Mouse (Mus musculus): ENCODE measurements around the gene Dxo. TPM values are rescaled to one million over a fixed set of nuclear protein-coding genes. Genes with fewer than 3 reads are reported as not detected.
A peak's percentile ranks its signal among the peaks of the same experiment; 100 is the strongest.
"Not testable (repeated sequence)": the region's sequence is repeated elsewhere in the genome, so short reads cannot be mapped to it uniquely, and the experiment has no call there.

Gene Dxo
- 36.1 and 45.8 TPM in 2 replicates for total RNA-seq (2017)

DNA sequence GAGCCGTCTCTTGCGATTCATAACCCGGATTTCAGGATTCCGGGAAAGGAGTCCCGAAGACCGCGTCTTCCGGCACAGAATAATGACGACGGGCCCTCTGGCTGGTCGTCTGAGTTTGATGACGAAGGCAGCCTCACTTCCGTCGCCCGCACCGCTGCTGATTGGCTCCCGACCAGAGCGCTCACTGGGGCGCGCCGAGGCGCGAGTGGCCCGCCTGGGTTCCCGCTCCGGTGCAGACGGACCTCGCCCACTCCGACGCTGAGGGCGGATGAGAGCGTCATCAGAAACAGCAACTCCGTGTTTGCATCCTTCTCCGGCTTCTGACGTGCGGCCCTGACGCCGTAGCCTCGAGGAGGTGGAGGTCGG is at the start of gene Dxo, which contains the start of gene Stk19:
Gene Dxo, plus strand, starts transcription at position 164 of the 366 bp plus-strand sequence.
Gene Stk19, minus strand, starts transcription at position 90 of the 366 bp plus-strand sequence.
- ATAC-seq (ENCODE audit: extremely low read depth, insufficient number of reproducible peaks, low FRiP score, poor library complexity, severe bottlenecking), result peak; percentile 86

DNA sequence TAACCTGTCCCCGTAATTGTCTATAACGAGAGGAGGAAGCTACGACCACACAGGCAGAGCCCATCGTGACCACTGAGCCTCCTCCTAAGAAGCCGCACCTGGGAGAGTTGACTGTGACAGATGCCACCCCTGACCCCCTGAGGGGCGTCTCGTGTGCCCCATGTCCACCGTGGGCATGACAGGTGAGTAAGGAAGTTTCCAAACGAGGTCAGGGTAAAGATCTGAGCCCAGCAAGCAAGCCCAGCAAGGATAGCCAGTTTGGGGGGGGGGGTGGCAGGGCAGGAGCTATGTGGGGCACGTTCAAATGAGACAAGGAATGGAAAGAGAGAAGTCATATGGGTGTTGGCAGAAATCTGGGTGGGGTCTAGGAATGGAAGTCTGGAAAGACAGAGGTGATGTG is 41.8 kb upstream of the Dxo start:
- no peak for ATAC-seq (ENCODE audit: extremely low read depth, insufficient number of reproducible peaks, low FRiP score, poor library complexity, severe bottlenecking)

DNA sequence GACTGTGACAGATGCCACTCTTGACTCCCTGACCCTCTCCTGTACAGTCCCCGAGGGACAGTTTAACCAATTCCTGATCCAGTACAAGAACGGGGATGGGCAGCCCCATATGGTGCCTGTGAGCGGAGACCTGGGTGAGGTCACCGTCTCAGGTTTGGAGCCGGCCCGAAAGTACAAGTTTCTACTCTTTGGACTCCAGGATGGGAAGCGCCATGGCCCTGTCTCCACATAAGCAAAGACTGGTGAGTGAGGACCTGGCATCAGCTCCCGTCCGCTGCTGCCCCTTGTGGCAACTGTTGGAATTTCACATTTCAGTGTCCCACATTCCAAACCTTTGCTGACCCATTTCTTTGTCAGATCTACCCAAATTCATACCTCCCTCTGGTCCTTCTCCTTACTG is 41.2 kb upstream of the Dxo start:
- no peak for ATAC-seq (ENCODE audit: extremely low read depth, insufficient number of reproducible peaks, low FRiP score, poor library complexity, severe bottlenecking)

DNA sequence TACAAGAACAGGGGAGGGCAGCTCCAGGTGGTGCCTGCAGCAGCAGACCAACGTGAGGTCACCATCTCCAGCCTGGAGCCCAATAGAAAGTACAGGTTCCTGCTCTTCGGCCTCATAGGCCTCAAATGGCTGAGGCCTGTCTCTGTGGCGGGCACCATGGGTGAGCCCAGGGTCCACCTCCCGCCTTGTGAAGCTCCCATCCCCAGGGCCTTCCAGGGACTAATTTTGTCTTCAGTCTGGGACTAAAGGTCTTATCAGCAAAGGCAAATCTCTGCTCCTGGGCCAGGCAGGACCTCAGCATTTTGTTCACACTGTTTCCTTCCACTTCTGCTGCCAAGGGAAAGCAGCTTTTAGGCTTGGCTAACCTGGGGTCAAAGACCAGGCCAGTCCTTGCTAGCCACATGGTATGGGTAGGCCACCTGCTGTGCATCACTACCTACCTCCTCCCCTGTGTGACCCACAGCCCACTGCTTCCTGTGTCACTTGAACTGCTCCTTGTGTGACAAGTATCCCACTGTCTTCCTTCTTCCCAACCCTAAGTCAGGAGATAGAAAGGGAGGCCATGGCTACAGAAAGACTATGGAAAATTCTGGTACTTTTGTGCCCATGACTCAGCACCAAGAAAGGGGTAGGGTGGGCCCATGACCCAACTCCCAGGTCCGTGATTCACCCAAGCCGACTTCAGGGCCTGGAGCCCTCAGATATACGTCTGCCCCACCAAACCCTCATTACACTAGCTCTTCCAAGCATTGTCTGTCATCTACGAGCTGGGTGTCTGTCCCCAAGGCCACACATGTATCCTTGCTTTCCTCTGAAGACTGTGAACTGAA is 40.3 kb upstream of the Dxo start:
- no peak for ATAC-seq (ENCODE audit: extremely low read depth, insufficient number of reproducible peaks, low FRiP score, poor library complexity, severe bottlenecking)

- not testable (repeated sequence) for ATAC-seq (ENCODE audit: extremely low read depth, insufficient number of reproducible peaks, low FRiP score, poor library complexity, severe bottlenecking)
These were observed 39.4 kb upstream of the Dxo start for GRCm38 (mm10) chr17:34797211-34797995.

- ATAC-seq (ENCODE audit: extremely low read depth, insufficient number of reproducible peaks, low FRiP score, poor library complexity, severe bottlenecking), result not testable (repeated sequence)
These were observed 38.7 kb upstream of the Dxo start for GRCm38 (mm10) chr17:34798071-34798470.

DNA sequence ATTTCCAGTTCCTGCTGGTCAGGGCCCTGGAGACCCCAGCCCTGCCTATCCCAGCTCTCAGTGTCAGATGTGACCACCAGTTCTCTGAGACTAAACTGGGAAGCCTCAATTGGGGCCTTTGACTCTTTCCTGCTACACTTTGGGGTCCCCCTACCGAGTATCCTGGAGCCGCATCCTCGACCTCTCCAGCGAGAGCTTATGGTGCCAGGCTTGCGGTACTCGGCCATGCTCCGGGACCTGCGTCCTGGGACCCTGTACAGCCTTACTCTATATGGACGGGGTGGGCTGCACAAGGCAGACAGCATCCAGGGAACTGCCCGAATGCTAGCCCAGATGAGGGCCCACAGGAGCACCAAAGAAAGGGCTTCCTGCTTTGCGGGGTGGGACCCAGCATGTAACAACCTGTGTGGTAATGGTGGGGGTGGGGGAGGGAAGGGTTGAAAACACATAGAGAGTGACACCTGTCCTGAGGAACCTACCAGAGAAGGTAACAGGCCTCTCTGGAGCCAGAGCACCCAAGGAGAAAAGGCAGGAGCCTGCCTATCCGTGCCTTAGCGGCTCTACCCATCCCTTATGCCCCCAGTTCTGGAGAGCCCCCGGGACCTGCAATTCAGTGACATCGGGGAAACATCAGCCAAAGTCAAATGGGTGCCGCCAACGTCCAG is 37.8 kb upstream of the Dxo start:
- no peak for ATAC-seq (ENCODE audit: extremely low read depth, insufficient number of reproducible peaks, low FRiP score, poor library complexity, severe bottlenecking)

DNA sequence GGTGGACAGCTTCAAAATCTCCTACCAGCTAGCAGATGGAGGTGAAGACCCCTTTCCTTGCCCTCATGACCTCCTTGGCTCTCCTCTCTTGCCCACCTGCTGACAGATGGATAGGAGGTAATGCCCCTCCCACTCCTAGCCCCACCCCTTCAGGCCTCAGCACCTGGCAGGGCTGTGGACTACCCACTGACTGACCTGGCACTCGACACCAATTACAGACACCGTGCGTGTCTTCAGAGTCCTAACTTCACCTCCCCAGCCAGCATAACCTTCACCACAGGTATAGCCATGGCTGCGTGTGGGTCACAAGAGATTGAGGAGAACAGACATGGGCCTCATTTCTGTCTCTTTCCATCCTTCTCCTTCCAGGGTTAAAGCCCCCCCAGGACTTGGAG is 37.3 kb upstream of the Dxo start:
- ATAC-seq (ENCODE audit: extremely low read depth, insufficient number of reproducible peaks, low FRiP score, poor library complexity, severe bottlenecking), result no peak

DNA sequence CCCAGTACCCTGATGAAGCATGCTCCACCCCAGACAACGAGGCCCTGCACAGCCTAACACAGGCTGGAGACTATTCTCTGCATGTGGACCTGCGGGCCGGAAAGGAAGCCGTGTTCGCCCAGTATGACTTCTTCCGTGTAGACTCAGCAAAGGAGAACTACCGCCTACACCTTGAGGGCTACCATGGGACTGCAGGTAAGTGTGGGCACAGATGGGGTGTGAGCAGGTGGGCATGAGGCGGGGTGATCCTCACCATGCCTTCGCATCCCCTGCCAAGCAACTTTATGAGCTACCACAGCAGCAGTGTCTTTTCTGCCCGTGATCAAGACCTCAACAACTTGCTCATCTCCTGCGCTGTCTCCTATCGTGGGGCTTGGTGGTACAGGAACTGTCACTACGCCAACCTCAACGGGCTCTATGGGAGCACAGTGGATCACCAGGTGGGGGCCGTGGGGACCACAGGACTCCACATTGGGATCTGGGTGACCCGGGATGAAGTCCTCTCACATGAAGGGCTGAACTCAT is 36.0 kb upstream of the Dxo start:
- ATAC-seq (ENCODE audit: extremely low read depth, insufficient number of reproducible peaks, low FRiP score, poor library complexity, severe bottlenecking), result not testable (repeated sequence)

- not testable (repeated sequence) for ATAC-seq (ENCODE audit: extremely low read depth, insufficient number of reproducible peaks, low FRiP score, poor library complexity, severe bottlenecking)
These were observed 34.1 kb upstream of the Dxo start for GRCm38 (mm10) chr17:34802756-34803155.

- ATAC-seq (ENCODE audit: extremely low read depth, insufficient number of reproducible peaks, low FRiP score, poor library complexity, severe bottlenecking), result not testable (repeated sequence)
These were observed 33.5 kb upstream of the Dxo start for GRCm38 (mm10) chr17:34803367-34803766.

- ATAC-seq (ENCODE audit: extremely low read depth, insufficient number of reproducible peaks, low FRiP score, poor library complexity, severe bottlenecking), result not testable (repeated sequence)
These were observed 32.5 kb upstream of the Dxo start, which contains the start of gene Cyp21a1 for GRCm38 (mm10) chr17:34804301-34804700. Gene Cyp21a1 (minus strand): TSS chr17:34804561.

DNA sequence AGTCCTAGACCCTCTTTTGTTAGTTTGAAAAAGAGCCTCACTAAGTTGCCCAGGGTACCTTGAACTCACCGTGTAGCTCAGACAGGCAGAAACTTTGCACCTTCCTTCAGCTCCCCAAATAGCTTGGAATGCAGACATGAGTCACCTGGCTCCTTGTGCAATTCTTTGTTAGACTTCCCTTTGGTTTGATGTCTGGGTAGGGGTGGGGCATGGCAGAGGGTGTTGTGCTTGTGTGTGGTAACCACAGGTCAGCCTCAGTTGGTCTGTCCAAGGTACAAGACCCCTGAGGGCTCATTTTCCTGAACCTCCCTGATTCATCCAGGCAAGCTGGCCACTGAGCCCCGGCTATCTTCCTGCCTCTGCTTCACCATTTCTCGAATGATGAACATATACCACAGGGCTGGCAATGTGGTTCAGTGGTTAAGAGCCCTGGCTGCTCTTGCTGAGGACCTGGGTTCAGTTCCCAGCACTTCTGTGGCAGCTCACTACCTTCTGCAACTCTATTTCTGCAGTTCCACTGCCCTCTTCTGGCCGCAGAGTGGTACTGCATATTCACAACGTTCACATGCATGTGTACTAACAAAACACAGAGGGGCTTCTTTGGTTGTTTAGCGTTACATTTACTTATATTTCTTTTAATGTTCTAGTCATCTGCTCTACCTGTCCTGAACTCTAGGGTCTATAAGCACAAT is 31.8 kb upstream of the Dxo start:
- ATAC-seq (ENCODE audit: extremely low read depth, insufficient number of reproducible peaks, low FRiP score, poor library complexity, severe bottlenecking), result no peak

DNA sequence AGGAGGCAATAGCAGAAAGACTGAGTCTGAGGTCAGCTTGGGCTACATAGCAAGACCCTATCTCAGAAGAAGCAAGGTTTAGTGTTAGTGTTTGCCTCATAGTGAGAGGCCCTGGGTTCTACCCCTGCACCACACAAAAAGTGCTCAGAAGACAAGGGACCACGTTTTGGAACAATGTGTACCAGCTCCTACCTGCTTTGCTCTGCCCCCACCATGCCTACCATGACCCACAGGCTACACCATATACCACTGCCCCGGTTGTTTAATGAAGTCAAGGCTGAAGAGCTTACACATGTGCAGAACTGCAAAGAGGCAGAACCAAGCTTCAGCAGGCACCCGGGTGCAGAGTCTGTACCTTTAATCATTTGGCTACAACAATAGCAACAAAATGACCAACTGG is 29.6 kb upstream of the Dxo start:
- ATAC-seq (ENCODE audit: extremely low read depth, insufficient number of reproducible peaks, low FRiP score, poor library complexity, severe bottlenecking), result no peak

- ATAC-seq (ENCODE audit: extremely low read depth, insufficient number of reproducible peaks, low FRiP score, poor library complexity, severe bottlenecking), result no peak
These were observed 28.1 kb upstream of the Dxo start for GRCm38 (mm10) chr17:34808599-34809205.

DNA sequence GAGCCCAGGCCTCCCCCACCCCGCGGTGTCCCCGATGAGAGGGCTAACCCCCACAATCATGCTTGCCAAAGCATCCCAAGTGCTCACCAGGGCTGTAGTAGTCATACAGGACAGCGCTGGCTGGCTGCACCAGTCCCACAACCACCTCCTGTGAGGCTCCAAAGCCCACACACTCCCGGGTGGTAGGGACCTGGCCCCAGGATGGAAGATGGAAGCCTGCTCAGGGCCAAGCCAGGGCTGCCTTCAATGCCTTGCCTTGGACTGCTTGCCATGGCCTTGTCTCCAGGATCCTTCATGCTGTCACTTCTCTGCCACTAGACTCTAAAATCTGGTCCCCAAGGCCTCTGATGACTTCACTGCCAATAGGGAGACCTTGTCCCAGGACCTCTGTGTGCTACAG is 26.4 kb upstream of the Dxo start:
- not testable (repeated sequence) for ATAC-seq (ENCODE audit: extremely low read depth, insufficient number of reproducible peaks, low FRiP score, poor library complexity, severe bottlenecking)

DNA sequence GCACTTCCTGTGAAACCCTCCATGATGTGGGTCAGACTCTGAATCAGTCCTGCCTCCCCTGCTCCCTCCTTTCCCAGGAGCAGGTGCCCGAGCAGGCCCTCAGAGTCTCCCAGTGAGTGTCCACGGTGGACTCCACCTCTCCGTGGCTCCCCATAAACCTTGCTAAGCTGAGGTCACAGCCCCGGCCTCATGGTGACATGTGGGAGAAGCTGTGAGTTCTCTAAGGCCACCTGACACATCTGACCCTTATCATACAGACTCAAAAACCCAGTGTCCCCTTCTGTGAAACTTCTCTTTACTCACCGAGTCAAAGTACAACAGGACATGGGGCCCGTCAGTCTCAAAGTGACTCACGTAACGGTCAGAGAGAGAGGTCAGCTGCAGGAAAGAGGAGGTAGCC is 26.0 kb upstream of the Dxo start:
- not testable (repeated sequence) for ATAC-seq (ENCODE audit: extremely low read depth, insufficient number of reproducible peaks, low FRiP score, poor library complexity, severe bottlenecking)

DNA sequence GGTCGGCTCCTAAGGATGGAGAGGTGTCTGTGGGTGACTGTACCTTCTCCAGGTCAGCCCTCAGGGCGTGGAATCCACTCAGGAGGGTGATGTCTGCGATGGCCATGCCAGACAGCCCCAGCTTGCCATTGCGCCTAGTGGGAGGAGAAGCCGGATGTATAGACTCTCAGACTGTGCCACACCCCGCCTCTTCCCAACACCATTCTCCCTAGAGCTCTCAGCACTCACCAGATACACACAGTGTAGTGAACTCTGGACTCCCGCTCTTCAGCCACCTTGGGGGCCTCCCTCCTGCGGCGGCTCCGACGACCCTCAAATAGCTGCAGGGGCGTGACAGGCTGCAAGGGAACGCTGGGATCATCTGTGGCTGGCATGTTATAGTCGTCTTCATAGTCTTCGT is 25.5 kb upstream of the Dxo start:
- no peak for ATAC-seq (ENCODE audit: extremely low read depth, insufficient number of reproducible peaks, low FRiP score, poor library complexity, severe bottlenecking)

Measured in neutrophil, adult 5-6 weeks (primary cell).